Mouse (Mus musculus): Measurements from ENCODE around the gene Pitx1.

DNA sequence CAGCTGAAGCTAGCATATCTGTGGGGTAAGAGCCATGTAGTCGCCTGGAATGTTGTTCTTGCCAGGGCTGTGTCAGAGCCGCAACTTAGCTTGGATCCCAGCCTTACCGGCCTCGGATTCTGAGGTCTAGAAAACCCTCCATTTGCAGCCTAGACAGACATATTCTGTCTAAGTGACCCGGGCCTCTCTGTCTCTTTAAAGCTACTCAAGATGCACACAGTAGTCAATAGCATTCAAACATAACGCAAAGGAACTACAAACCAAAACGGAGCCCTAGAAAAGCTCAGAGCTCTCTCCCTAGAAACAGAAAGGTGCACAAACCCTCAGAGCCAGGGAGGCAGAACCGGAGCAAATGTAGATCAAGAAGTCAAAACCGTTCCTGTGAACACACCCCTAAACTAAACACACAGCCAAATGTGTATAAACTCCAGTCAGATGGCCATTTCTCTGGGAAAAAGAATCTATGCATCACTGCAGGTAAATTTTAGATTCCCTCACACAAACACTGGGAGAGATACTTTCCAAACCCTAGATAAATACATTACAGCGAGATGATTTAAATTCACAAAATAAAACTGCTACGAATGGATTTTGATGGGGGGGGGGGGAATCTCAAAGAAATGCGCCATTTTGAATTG is 6.9 kb downstream of the Pitx1 start:
- TF ChIP-seq CTCF (IDR thresholded peaks at IDR 0.05; ENCODE audit: low read depth) (no peak), EP300 (IDR thresholded peaks at IDR 0.05; ENCODE audit: low read depth) (no peak)
